Mouse (Mus musculus) midbrain, embryonic 14.5 days (tissue): ENCODE measurements around the gene Gm10718. TPM values are rescaled to one million over a fixed set of nuclear protein-coding genes. Genes with fewer than 3 reads are reported as not detected.
"Not testable (repeated sequence)": the region's sequence is repeated elsewhere in the genome, so short reads cannot be mapped to it uniquely, and the experiment has no call there.

Source experiments
- ATAC-seq: fragments of 200-750 bp; cut with Nextera tagmentation; 2 replicates; pipeline ENCODE4 v1.8.0; 2017; ENCODE audit warnings: moderate number of reproducible peaks, moderate library complexity; ENCODE audit not compliant: low FRiP score, low TSS enrichment
- DNase-seq: peaks from one replicate; pipeline ENCODE4 v3.0.0-alpha.2; 2015
- H3K27ac ChIP-seq: fragments of 300-500 bp; sonication (generic); replicated peaks from 2 replicates; pipeline ENCODE4 v1.5.1; 2014; ENCODE audit warnings: mild to moderate bottlenecking, low read depth, low read length, moderate library complexity
- H3K27me3 ChIP-seq: fragments of 300-500 bp; sonication (generic); 2 replicates; pipeline ENCODE4 v1.6.1; 2014; ENCODE audit warnings: low read length, control low read depth, mixed read lengths; ENCODE audit not compliant: control insufficient read depth, insufficient read depth
- H3K36me3 ChIP-seq: fragments of 300-500 bp; sonication (generic); 2 replicates; pipeline ENCODE4 v1.6.1; 2014; ENCODE audit warnings: low read length, control low read depth; ENCODE audit not compliant: control insufficient read depth, insufficient read depth
- H3K4me1 ChIP-seq: fragments of 300-500 bp; sonication (generic); 2 replicates; pipeline ENCODE4 v1.6.1; 2014; ENCODE audit warnings: mild to moderate bottlenecking, antibody characterized with exemption, low read length, control low read depth; ENCODE audit not compliant: control insufficient read depth, insufficient read depth
- H3K4me2 ChIP-seq: fragments of 300-500 bp; sonication (generic); 2 replicates; pipeline ENCODE4 v1.6.1; 2014; ENCODE audit warnings: mild to moderate bottlenecking, low read length, moderate library complexity
- H3K4me3 ChIP-seq: fragments of 300-500 bp; sonication (generic); replicated peaks from 2 replicates; pipeline ENCODE4 v1.5.1; 2014; ENCODE audit warnings: low read depth, low read length
- H3K9ac ChIP-seq: fragments of 300-500 bp; sonication (generic); replicated peaks from 2 replicates; pipeline ENCODE4 v1.6.1; 2014; ENCODE audit warnings: mild to moderate bottlenecking, low read length, moderate library complexity
- H3K9me3 ChIP-seq: fragments of 300-500 bp; sonication (generic); 2 replicates; pipeline ENCODE4 v1.6.1; 2016; ENCODE audit warnings: low read length, control low read depth, mixed read lengths; ENCODE audit not compliant: control insufficient read depth
- WGBS: fragments of 180-500 bp; shearing (Covaris S2); extraction: QIAGEN DNeasy Blood & Tissue Kit; methylation state at CpG from one replicate; pipeline ENCODE4 v1.1.7; 2014; 5-methylcytosine and 5-hydroxymethylcytosine counted together
- microRNA-seq: library from miRNA; unstranded; fragments of <30 nt; microRNA quantifications from one replicate; pipeline ENCODE4, GENCODE M21; 2016
- polyA plus RNA-seq: library from polyadenylated mRNA; unstranded; fragments of >200 nt; fragmentation: Nextera tagmentation; extraction: Ambion mirVana; gene quantifications from 2 replicates; pipeline ENCODE4 v1.2.1, GENCODE M21; 2014

Gene Gm10718
- polyA plus RNA-seq, 1 experiment from 2014 or later, result 1.8 TPM

DNA sequence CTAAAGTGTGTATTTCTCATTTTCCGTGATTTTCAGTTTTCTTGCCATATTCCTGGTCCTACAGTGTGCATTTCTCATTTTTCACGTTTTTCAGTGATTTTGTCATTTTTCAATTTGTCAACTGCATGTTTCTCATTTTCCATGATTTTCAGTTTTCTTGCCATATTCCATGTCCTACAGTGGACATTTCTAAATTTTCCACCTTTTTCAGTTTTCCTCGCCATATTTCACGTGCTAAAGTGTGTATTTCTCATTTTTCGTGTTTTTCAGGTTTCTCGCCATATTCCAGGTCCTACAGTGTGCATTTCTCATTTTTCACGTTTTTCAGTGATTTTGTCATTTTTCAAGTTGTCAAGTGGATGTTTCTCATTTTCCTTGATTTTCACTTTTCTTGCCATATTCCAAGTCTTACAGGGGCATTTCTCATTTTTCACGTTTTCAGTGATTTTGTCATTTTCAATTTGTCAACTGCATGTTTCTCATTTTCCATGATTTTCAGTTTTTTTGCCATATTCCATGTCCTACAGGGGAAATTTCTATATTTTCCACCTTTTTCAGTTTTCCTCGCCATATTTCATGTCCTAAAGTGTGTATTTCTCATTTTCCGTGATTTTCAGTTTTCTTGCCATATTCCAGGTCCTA is 7.5 kb downstream of the Gm10718 start:
- not testable (repeated sequence) for H3K9me3 ChIP-seq, H3K9ac ChIP-seq, H3K4me1 ChIP-seq, H3K27me3 ChIP-seq, H3K4me2 ChIP-seq, H3K4me3 ChIP-seq, H3K27ac ChIP-seq, H3K36me3 ChIP-seq
- 64% methylated on average over 2 of the region's 10 CpGs for WGBS
- DNase-seq (peak; percentile 82), ATAC-seq (peak; percentile 51; the same call in 1 of the 2 replicates)

GRCm38 (mm10) chr9:3034299-3034698 is 11.0 kb downstream of the Gm10718 start, which contains the start of gene Gm17535:
Gm17535 (plus strand) TSS chr9:3034599.
- H3K27me3 ChIP-seq, H3K9ac ChIP-seq, H3K36me3 ChIP-seq, ATAC-seq, DNase-seq, H3K4me1 ChIP-seq, H3K9me3 ChIP-seq, H3K4me2 ChIP-seq, H3K27ac ChIP-seq, H3K4me3 ChIP-seq: not testable (repeated sequence)
- no CpG with 5 or more reads among the region's 8 CpGs for WGBS

DNA sequence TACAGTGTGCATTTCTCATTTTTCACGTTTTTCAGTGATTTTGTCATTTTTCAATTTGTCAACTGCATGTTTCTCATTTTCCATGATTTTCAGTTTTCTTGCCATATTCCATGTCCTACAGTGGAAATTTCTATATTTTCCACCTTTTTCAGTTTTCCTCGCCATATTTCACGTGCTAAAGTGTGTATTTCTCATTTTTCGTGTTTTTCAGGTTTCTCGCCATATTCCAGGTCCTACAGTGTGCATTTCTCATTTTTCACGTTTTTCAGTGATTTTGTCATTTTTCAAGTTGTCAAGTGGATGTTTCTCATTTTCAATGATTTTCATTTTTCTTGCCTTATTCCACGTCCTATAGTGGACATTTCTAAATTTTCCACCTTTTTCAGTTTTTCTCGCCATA is 13.2 kb downstream of the Gm10718 start, which contains the start of gene Gm10715:
TSS of gene Gm10715 (plus strand) at position 301 of the 400 bp plus-strand sequence.
- whole genome bisulfite sequencing, result 70% methylated on average over 6 of the region's 8 CpGs
- H3K4me1 ChIP-seq, H3K4me3 ChIP-seq, H3K27me3 ChIP-seq, H3K27ac ChIP-seq, H3K9me3 ChIP-seq, H3K4me2 ChIP-seq, H3K36me3 ChIP-seq, DNase-seq, H3K9ac ChIP-seq, ATAC-seq: not testable (repeated sequence)

GRCm38 (mm10) chr9:3038161-3038560 is 14.8 kb downstream of the Gm10718 start:
- not testable (repeated sequence) for H3K4me2 ChIP-seq, H3K27ac ChIP-seq, H3K4me3 ChIP-seq, H3K36me3 ChIP-seq, H3K27me3 ChIP-seq, H3K9me3 ChIP-seq, H3K9ac ChIP-seq, ATAC-seq, H3K4me1 ChIP-seq
- peak; percentile 0 for DNase-seq
- WGBS, result 64% methylated on average over 4 of the region's 4 CpGs

Small RNAs within 50 kb of the gene (microRNA-seq; reads per million reads assigned to microRNA genes)
- gene Mir101c, result not detected

Other genes starting within 250 kb of the Gm10718 start
- not detected in 2 replicates for gene Gm10722, start 22.6 kb upstream of the Gm10718 start, polyA plus RNA-seq
- 0.49 TPM in 1 of 2 replicates, not detected in the other for gene Gm11168, start 20.2 kb upstream of the Gm10718 start, polyA plus RNA-seq
- 0.58 TPM in 1 of 2 replicates, not detected in the other for gene Gm10721, start 10.4 kb upstream of the Gm10718 start, polyA plus RNA-seq
- gene Gm10720, start 7.9 kb upstream of the Gm10718 start, polyA plus RNA-seq, result not detected in 2 replicates
- 0.50 and 0.59 TPM in 2 replicates for gene Gm10719, start 6.1 kb upstream of the Gm10718 start, polyA plus RNA-seq
- gene Gm10717, start 1.9 kb downstream of the Gm10718 start, polyA plus RNA-seq, result 1.2 TPM in 1 of 2 replicates, not detected in the other
- not detected in 2 replicates for gene Gm17535, start 11.1 kb downstream of the Gm10718 start, polyA plus RNA-seq
- not detected in 2 replicates for gene Gm10715, start 13.3 kb downstream of the Gm10718 start, polyA plus RNA-seq